Mouse (Mus musculus): ENCODE results near the gene Mrpl17. TPM values are rescaled to one million over a fixed set of nuclear protein-coding genes. Genes with fewer than 3 reads are reported as not detected.

Gene Mrpl17
- polyA plus RNA-seq, 1 experiment = 155 TPM

- TF ChIP-seq POLR2A (IDR thresholded peaks at IDR 0.05; ENCODE audit: extremely low read depth, insufficient read depth, low read length) (no peak), CTCF (IDR thresholded peaks at IDR 0.05; ENCODE audit: extremely low read depth, insufficient read depth, low read length) (no peak)
- no peak overlapping the region for H3K27ac ChIP-seq (ENCODE audit: insufficient read depth, low read length)
- peaks cover 5% of the 10 kb centered on the region for H3K4me1 ChIP-seq (ENCODE audit: control insufficient read depth, insufficient read depth, low read length)
- H3K4me3 ChIP-seq (ENCODE audit: insufficient read depth, low read length) = no peak overlapping the region
Observed at GRCm38 (mm10) chr7:105808385-105808784, 2.5 kb downstream of the Mrpl17 start.

GRCm38 (mm10) chr7:105806716-105807115 is 4.2 kb downstream of the Mrpl17 start:
- Histone ChIP-seq H3K4me3 (ENCODE audit: insufficient read depth, low read length) (no peak overlapping the region), H3K27ac (ENCODE audit: insufficient read depth, low read length) (no peak overlapping the region), H3K4me1 (ENCODE audit: control insufficient read depth, insufficient read depth, low read length) (peaks cover 5% of the 10 kb centered on the region)
- TF ChIP-seq POLR2A (IDR thresholded peaks at IDR 0.05; ENCODE audit: extremely low read depth, insufficient read depth, low read length) (no peak), CTCF (IDR thresholded peaks at IDR 0.05; ENCODE audit: extremely low read depth, insufficient read depth, low read length) (no peak)

GRCm38 (mm10) chr7:105806125-105806524 is 4.8 kb downstream of the Mrpl17 start:
- Histone ChIP-seq H3K4me3 (ENCODE audit: insufficient read depth, low read length) (no peak overlapping the region), H3K27ac (ENCODE audit: insufficient read depth, low read length) (no peak overlapping the region), H3K4me1 (ENCODE audit: control insufficient read depth, insufficient read depth, low read length) (peaks cover 5% of the 10 kb centered on the region)
- TF ChIP-seq CTCF (IDR thresholded peaks at IDR 0.05; ENCODE audit: extremely low read depth, insufficient read depth, low read length) = no peak
- TF ChIP-seq POLR2A (IDR thresholded peaks at IDR 0.05; ENCODE audit: extremely low read depth, insufficient read depth, low read length) = no peak

- Histone ChIP-seq H3K4me3 (ENCODE audit: insufficient read depth, low read length) (no peak overlapping the region), H3K4me1 (ENCODE audit: control insufficient read depth, insufficient read depth, low read length) (peaks cover 1% of the 10 kb centered on the region; the same call in 1 of the 2 replicates), H3K27ac (ENCODE audit: insufficient read depth, low read length) (no peak overlapping the region)
- TF ChIP-seq CTCF (IDR thresholded peaks at IDR 0.05; ENCODE audit: extremely low read depth, insufficient read depth, low read length) (no peak), POLR2A (IDR thresholded peaks at IDR 0.05; ENCODE audit: extremely low read depth, insufficient read depth, low read length) (no peak)
Observed at GRCm38 (mm10) chr7:105803428-105803827, 7.5 kb downstream of the Mrpl17 start.

DNA sequence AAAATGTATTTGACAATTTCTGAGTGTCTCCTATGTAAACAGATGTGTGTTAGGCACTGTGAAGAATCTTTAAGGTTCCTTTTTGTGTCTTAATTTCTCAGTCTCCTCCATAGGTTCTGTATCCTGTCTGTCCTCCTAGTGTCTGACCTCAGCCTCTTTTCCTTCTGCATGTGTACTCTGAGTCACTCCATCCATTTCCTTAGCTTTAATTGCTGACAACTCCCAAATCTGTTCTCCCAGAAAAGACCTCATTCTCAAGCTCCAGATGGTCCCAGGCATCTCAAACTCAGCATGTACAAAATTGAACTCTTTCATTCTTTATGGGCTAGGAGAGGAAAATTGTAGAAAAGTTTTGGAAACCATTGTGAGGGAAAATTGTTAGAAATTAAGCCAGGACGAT is 8.1 kb downstream of the Mrpl17 start:
- H3K4me3 ChIP-seq (ENCODE audit: insufficient read depth, low read length) = no peak overlapping the region
- no peaks in the 10 kb centered on the region; the same call in 1 of the 2 replicates for H3K4me1 ChIP-seq (ENCODE audit: control insufficient read depth, insufficient read depth, low read length)
- H3K27ac ChIP-seq (ENCODE audit: insufficient read depth, low read length) = no peak overlapping the region
- TF ChIP-seq CTCF (IDR thresholded peaks at IDR 0.05; ENCODE audit: extremely low read depth, insufficient read depth, low read length) (no peak), POLR2A (IDR thresholded peaks at IDR 0.05; ENCODE audit: extremely low read depth, insufficient read depth, low read length) (no peak)

- Histone ChIP-seq H3K27ac (ENCODE audit: insufficient read depth, low read length) (no peak overlapping the region), H3K4me3 (ENCODE audit: insufficient read depth, low read length) (no peak overlapping the region), H3K4me1 (ENCODE audit: control insufficient read depth, insufficient read depth, low read length) (no peaks in the 10 kb centered on the region; the same call in 1 of the 2 replicates)
- no peak for TF ChIP-seq CTCF (IDR thresholded peaks at IDR 0.05; ENCODE audit: extremely low read depth, insufficient read depth, low read length)
- TF ChIP-seq POLR2A (IDR thresholded peaks at IDR 0.05; ENCODE audit: extremely low read depth, insufficient read depth, low read length) = no peak
Observed at GRCm38 (mm10) chr7:105802312-105802711, 8.6 kb downstream of the Mrpl17 start.

DNA sequence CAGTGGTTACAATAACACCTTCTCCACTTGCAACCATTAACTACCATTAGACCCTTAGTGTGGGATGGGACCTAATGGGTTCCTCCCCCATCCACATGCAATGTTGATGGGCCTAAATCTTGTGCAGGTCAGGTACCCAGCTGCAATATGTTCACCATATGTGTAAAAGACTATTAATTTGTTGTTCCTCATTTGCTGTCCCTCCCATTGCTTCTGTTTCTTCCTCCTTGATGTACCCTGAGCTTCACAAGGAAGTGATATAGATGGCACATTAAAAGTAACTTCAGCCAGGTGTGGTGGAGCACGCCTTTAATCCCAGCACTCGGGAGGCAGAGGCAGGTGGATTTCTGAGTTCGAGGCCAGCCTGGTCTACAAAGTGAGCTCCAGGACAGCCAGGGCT is 13.9 kb downstream of the Mrpl17 start:
- Histone ChIP-seq H3K4me1 (ENCODE audit: control insufficient read depth, insufficient read depth, low read length) (no peaks in the 10 kb centered on the region), H3K4me3 (ENCODE audit: insufficient read depth, low read length) (no peak overlapping the region), H3K27ac (ENCODE audit: insufficient read depth, low read length) (no peak overlapping the region)
- TF ChIP-seq POLR2A (IDR thresholded peaks at IDR 0.05; ENCODE audit: extremely low read depth, insufficient read depth, low read length) (no peak), CTCF (IDR thresholded peaks at IDR 0.05; ENCODE audit: extremely low read depth, insufficient read depth, low read length) (no peak)

GRCm38 (mm10) chr7:105795759-105796366 is 15.0 kb downstream of the Mrpl17 start:
- Histone ChIP-seq H3K4me1 (ENCODE audit: control insufficient read depth, insufficient read depth, low read length) (no peaks in the 10 kb centered on the region), H3K27ac (ENCODE audit: insufficient read depth, low read length) (no peak overlapping the region), H3K4me3 (ENCODE audit: insufficient read depth, low read length) (no peak overlapping the region)
- TF ChIP-seq POLR2A (IDR thresholded peaks at IDR 0.05; ENCODE audit: extremely low read depth, insufficient read depth, low read length) (no peak), CTCF (IDR thresholded peaks at IDR 0.05; ENCODE audit: extremely low read depth, insufficient read depth, low read length) (no peak)

- Histone ChIP-seq H3K4me3 (ENCODE audit: insufficient read depth, low read length) (no peak overlapping the region), H3K27ac (ENCODE audit: insufficient read depth, low read length) (no peak overlapping the region), H3K4me1 (ENCODE audit: control insufficient read depth, insufficient read depth, low read length) (no peaks in the 10 kb centered on the region)
- TF ChIP-seq CTCF (IDR thresholded peaks at IDR 0.05; ENCODE audit: extremely low read depth, insufficient read depth, low read length) (no peak), POLR2A (IDR thresholded peaks at IDR 0.05; ENCODE audit: extremely low read depth, insufficient read depth, low read length) (no peak)
Observed at GRCm38 (mm10) chr7:105793701-105794100, 17.2 kb downstream of the Mrpl17 start.

GRCm38 (mm10) chr7:105791147-105791546 is 19.8 kb downstream of the Mrpl17 start:
- Histone ChIP-seq H3K4me1 (ENCODE audit: control insufficient read depth, insufficient read depth, low read length) (no peaks in the 10 kb centered on the region), H3K27ac (ENCODE audit: insufficient read depth, low read length) (no peak overlapping the region), H3K4me3 (ENCODE audit: insufficient read depth, low read length) (no peak overlapping the region)
- TF ChIP-seq POLR2A (IDR thresholded peaks at IDR 0.05; ENCODE audit: extremely low read depth, insufficient read depth, low read length) = no peak
- no peak for TF ChIP-seq CTCF (IDR thresholded peaks at IDR 0.05; ENCODE audit: extremely low read depth, insufficient read depth, low read length)

Measured in cortical plate, adult 2 months (tissue).